Mouse (Mus musculus) heart, adult 18-20 months (tissue): Measurements from ENCODE around the gene Dgcr8. TPM values are rescaled to one million over a fixed set of nuclear protein-coding genes. Genes with fewer than 3 reads are reported as not detected.

ENCODE experiments used
- DNase-seq, 2 experiments: peaks; one replicate each; pipeline ENCODE4 v3.0.0; 2021 to 2022; ENCODE audit warnings: mixed read lengths in 1 of 2
- total RNA-seq, 2 experiments: library from RNA; stranded (reverse); gene quantifications; 2 replicates each; pipeline ENCODE4 v1.2.3; 2021

Dgcr8 gene
- total RNA-seq, 2 experiments from 2014 or later: 10.9 to 12.4 TPM

GRCm38 (mm10) chr16:18249364-18249967 lies 39.6 kb downstream of the Dgcr8 start:
- DNase-seq: peak in 1 of 2 experiments; percentile 70

- DNase-seq: peak; percentile 99
Measured at GRCm38 (mm10) chr16:18248433-18249363, 40.3 kb downstream of the Dgcr8 start, which contains the start of the genes Trmt2a and Ranbp1. Gene Trmt2a (plus strand): TSS chr16:18248679. Gene Ranbp1 (minus strand): TSS chr16:18248732.

DNA sequence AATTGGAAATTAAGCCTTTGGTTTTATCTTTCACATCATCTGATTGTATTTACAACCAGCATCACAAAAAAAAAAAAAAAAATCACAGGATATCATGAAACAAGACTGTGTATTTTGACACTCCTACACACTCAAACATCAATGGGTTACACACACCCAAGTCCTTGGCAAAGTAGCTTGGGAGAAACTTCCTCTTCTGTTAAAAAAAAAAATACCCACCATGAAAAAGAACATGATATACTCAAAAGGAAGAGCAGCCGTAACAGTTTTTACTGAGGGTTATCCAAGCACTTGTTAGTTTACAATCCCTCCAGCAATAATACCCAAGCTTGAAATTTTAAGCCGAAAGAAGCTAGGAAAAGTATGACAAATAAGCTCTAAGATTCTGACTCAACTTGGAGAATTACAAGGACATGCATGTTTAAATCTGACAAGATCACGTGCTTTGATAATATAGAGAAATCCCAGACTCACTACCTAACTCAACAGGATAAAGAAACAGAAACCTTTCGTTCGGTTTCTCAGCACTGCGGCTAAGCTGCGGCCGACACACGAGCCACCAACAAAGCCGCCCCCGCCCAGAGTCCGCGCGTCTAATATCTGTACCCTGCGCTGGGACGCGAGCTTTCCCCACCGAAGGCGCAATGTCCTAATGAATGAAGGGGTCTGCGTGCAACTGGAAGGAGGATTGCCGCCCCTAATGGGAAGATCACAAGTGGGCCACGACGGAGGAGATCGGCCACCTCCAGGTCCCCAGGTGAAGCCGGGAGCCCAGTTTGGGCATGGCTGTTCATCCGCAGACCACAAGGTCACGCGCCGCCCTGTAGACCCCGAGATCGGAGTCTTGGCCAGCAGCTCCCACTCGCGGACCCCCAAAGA lies 41.3 kb downstream of the Dgcr8 start:
- no peak for DNase-seq

DNA sequence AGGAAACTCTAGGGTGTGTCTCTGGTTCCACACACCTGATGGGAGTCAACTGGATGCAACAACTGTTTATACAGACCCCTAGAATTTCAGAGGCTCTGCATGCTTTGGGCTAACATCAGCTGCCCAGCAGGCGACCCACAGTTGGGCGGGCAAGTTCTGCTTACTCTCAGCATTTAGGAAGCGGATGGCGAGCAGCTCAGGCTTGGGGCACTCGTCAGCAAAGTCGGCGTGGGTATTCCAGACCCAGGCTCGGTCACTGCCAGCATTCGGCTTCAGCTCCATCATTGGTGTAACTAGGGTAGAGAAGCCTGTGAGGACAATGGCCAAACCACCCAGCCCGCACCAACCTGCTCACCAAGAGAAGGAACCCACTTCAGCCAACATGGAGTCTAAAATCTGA lies 47.5 kb downstream of the Dgcr8 start:
- no peak for DNase-seq

DNA sequence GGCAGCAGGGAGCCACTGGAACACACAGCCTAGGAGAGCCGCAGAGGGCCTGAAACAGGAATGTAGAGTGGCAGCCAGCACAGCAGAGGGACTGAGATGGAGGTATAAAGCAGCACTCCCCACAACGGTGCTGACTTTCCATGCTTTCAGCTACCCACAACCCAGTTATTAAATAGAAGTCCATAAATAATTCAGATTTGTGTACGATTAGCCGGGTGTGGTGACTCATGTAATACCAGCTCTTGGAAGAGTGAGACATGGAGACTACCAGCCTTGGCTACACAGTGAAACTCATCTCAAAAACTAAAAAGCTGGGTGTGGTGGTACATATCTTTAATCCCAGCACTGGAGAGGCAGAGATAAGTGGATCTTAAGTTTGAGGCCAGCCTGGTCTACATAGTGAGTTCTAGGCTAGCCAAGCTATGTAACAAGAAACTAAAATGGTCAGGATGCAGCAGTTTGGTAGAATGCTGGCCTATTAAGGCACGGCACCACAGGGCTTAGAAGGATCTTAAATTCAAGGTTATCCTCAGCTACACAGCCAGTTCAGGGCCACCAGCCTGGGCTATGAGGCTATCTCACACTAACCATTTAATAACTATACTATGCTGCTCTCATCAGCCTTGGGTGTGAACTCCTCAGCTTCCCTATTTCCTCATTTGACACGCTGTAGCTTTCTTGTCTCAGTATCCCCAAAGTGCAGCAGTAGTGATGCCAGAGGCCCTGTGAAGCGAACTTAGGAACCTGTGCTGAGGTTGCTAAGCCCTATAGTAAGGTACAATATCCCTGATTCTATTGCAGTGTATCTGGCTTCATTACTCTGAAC lies 52.2 kb downstream of the Dgcr8 start:
- no peak for DNase-seq

DNA sequence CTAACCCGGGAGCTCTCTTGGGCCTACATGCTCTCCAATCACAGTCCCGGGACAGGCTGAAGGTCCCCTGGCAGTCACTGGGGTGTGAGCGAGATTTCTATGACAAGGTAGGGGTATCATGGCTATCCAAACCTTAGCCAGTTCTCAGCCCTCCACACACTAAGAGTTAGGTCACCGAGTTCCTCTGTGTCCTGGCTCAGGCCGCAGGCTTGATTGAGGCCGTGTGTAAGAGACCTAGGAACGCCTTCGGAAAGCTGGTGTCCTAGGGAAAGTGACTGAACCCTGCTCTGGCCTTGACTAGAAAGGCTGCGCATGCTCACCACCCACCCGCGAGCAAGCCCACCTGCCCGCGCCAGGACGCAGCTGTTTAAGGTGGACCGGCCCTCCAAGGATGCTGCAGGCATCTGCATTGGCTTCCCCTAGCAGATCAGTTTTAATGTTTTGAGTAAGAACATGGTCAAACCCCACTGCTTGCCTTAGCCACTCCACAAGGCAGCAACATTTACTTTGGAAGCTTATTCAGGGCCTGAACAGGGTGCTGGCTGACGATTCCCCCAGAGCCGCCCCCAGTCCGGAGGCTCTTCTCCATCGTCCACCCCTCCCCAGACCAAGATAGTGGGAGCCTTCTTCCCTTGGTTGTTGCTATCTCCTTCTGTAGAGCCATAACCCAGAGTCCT lies 53.5 kb downstream of the Dgcr8 start:
- peak; percentile 76 to 84 for DNase-seq

GRCm38 (mm10) chr16:18234671-18235388 lies 54.2 kb downstream of the Dgcr8 start, which contains the start of gene Zdhhc8:
Gene Zdhhc8 (minus strand): TSS chr16:18235136.
- peak in 1 of 2 experiments; percentile 86 for DNase-seq

DNA sequence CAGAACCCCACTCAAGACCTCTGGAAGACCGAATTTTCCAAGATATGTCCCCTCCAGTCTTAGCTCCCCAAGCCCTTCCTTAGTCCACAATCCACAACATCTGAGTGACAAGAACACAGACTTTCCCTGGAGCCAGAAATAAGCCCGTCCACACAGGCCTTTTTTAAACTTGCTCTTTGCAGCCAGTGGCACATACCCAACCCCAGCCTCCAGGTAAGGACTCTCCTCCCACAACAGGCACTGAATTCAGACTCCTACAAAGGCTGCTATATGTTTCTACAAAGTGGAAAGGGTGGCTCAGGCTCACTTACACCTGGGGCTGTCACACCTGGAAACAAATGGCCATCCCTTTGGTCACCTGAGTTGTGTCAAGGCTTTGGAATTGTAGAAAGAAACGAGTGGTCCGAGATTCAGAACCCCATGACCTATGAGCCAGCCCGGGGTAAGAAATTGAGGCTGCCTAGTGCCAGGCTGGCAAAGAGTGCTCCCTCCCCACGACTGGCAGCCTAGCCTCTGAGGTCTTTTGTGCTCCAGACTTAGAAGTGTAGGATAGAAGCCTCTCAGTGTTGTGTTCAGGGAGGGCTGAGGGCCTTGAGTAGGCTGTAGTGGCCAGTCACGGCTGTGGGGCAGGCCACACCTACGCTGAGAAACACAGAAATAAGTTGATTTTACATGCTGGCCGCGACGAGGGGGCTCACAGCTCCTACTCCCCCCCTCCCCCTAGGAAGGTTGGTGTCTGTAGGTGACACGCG lies 55.0 kb downstream of the Dgcr8 start:
- DNase-seq: no peak

- DNase-seq: no peak
Measured at GRCm38 (mm10) chr16:18233451-18233850, 55.6 kb downstream of the Dgcr8 start.

GRCm38 (mm10) chr16:18231451-18231850 lies 57.6 kb downstream of the Dgcr8 start:
- no peak for DNase-seq

GRCm38 (mm10) chr16:18231047-18231446 lies 58.0 kb downstream of the Dgcr8 start:
- DNase-seq: no peak

- no peak for DNase-seq
Measured at GRCm38 (mm10) chr16:18230617-18231016, 58.4 kb downstream of the Dgcr8 start.

- DNase-seq: peak; percentile 64 to 67
Measured at GRCm38 (mm10) chr16:18229622-18230021, 59.4 kb downstream of the Dgcr8 start.

- DNase-seq: peak in 1 of 2 experiments; percentile 31
Measured at GRCm38 (mm10) chr16:18228856-18229255, 60.2 kb downstream of the Dgcr8 start.

- no peak for DNase-seq
Measured at GRCm38 (mm10) chr16:18227897-18228422, 61.1 kb downstream of the Dgcr8 start.

- no peak for DNase-seq
Measured at GRCm38 (mm10) chr16:18227187-18227586, 61.9 kb downstream of the Dgcr8 start.

DNA sequence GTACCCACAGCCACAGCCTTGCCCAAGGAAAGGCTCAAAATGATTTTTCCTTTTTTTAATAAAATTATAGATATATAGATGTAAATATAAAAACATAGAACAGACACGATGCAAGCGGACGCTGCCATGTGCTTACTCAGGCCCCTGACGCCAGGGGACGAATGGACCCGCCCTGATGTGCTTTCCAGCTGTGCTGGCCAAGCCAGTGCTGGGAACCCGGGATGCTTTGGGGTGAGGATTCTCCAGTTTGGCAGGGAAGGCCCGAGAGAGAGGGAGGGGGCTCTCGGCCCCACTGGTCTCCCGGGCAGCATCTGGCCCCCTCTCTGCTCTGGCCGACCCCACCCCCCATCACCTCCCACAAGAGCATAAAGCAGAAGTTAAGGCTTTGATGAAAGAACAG lies 66.9 kb downstream of the Dgcr8 start:
- DNase-seq: no peak

DNA sequence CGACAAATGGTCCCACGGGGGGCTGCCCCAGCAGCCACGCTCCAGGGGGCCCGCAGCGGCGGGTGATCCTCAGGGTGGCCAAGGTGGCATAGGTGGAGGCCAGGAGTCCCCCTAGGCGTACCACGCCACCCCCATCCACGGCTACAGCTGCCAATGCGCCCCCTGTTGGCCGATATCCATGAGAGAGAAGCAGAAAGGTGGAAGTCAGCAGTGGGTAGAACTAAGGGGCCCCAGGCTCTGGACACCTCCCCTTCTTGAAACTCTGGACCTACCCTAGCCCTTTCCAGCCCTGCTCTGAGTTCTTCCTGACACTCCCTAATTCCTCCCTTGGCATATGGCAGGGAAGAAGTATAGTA lies 67.5 kb downstream of the Dgcr8 start:
- DNase-seq: no peak
